Mouse (Mus musculus) left cerebral cortex, adult 2 months (tissue): Measurements from ENCODE around the gene Kif5a. TPM values are rescaled to one million over a fixed set of nuclear protein-coding genes. Genes with fewer than 3 reads are reported as not detected.
"Not testable (repeated sequence)": the region's sequence is repeated elsewhere in the genome, so short reads cannot be mapped to it uniquely, and the experiment has no call there.

Experiments
- DNase-seq, 2 experiments: peaks; one replicate each; pipeline ENCODE4 v3.0.0; 2021 to 2022; ENCODE audit warnings: low spot score in 2 of 2, mixed read lengths in 1 of 2; ENCODE audit errors: extremely low spot score in 1 of 2
- H3K27ac ChIP-seq: fragments of 200-600 bp; 2 replicates; pipeline ENCODE4 v1.8.1; 2022
- H3K4me3 ChIP-seq: fragments of 200-600 bp; 2 replicates; pipeline ENCODE4 v1.8.1; 2022
- CTCF ChIP-seq: fragments of 200-600 bp; IDR thresholded peaks from 2 replicates; pipeline ENCODE4 v1.8.1; 2022; ENCODE audit warnings: antibody characterized with exemption, mild to moderate bottlenecking, moderate library complexity
- intact Hi-C: fragments of 180-260 bp; cut with DNase I; formaldehyde crosslinking; loops from one replicate; pipeline ENCODE4 v1.15.1; 2025
- total RNA-seq, 2 experiments: library from RNA; stranded (reverse); gene quantifications; 2 replicates each; pipeline ENCODE4 v1.2.3; 2021

Gene Kif5a
- total RNA-seq, 2 experiments from 2014 or later, result 1,016 to 1,023 TPM

GRCm38 (mm10) chr10:127194428-127195327 lies 68.5 kb downstream of the Kif5a start:
- intact Hi-C loops, result no loop called here
- Histone ChIP-seq H3K27ac (peak overlapping the region; percentile 99), H3K4me3 (peak overlapping the region; percentile 69)
- no peak for DNase-seq
- TF ChIP-seq CTCF, result no peak

GRCm38 (mm10) chr10:127193011-127193410 lies 70.1 kb downstream of the Kif5a start:
- intact Hi-C loops, result no loop called here
- no peak for TF ChIP-seq CTCF
- Histone ChIP-seq H3K27ac (no peak overlapping the region), H3K4me3 (no peak overlapping the region)
- DNase-seq, result no peak

GRCm38 (mm10) chr10:127192057-127192328 lies 71.2 kb downstream of the Kif5a start:
- intact Hi-C loops, H3K4me3 ChIP-seq, DNase-seq, H3K27ac ChIP-seq: not testable (repeated sequence)

- DNase-seq, result no peak
- Histone ChIP-seq H3K4me3 (no peak overlapping the region), H3K27ac (peak overlapping the region; percentile 47; the same call in 1 of the 2 replicates)
- intact Hi-C loops, result loop anchor here (2.0 kb wide), 1 partner anchor 25 kb away; no protein-coding TSS in a partner anchor
- TF ChIP-seq CTCF, result no peak
Observed at GRCm38 (mm10) chr10:127191191-127192056, 71.7 kb downstream of the Kif5a start.

- no peak for TF ChIP-seq CTCF
- DNase-seq, result no peak
- peak overlapping the region; percentile 47; the same call in 1 of the 2 replicates for H3K27ac ChIP-seq
- H3K4me3 ChIP-seq, result no peak overlapping the region
- intact Hi-C loops, result loop anchor here (2.0 kb wide), 1 partner anchor 24 kb away; no protein-coding TSS in a partner anchor
Observed at GRCm38 (mm10) chr10:127190398-127191190, 72.6 kb downstream of the Kif5a start.

- TF ChIP-seq CTCF, result no peak
- H3K27ac ChIP-seq, result peak within 1 kb of the TSS; percentile 92
- intact Hi-C loops, result loop anchor here (2.0 kb wide), 2 partner anchors 23 to 37 kb away; no protein-coding TSS in a partner anchor
- DNase-seq, result no peak
- H3K4me3 ChIP-seq, result peak within 1 kb of the TSS; percentile 84
Observed at GRCm38 (mm10) chr10:127189651-127190381, 73.3 kb downstream of the Kif5a start, which contains the start of gene Arhgef25. Arhgef25 (minus strand) TSS chr10:127190083.

GRCm38 (mm10) chr10:127189116-127189650 lies 74.0 kb downstream of the Kif5a start:
- H3K27ac ChIP-seq, result peak overlapping the region; percentile 92
- H3K4me3 ChIP-seq, result peak overlapping the region; percentile 84
- intact Hi-C loops, result loop anchor here (2.0 kb wide), 1 partner anchor 38 kb away; no protein-coding TSS in a partner anchor
- TF ChIP-seq CTCF, result no peak
- no peak for DNase-seq

GRCm38 (mm10) chr10:127188465-127189115 lies 74.6 kb downstream of the Kif5a start:
- Histone ChIP-seq H3K27ac (peak overlapping the region; percentile 92), H3K4me3 (peak overlapping the region; percentile 84)
- no peak for TF ChIP-seq CTCF
- intact Hi-C loops, result loop anchor here (2.0 kb wide), 1 partner anchor 38 kb away; no protein-coding TSS in a partner anchor
- DNase-seq, result peak in 1 of 2 experiments; percentile 61

- Histone ChIP-seq H3K27ac (peak overlapping the region; percentile 92), H3K4me3 (peak overlapping the region; percentile 84)
- no peak for DNase-seq
- intact Hi-C loops, result loop anchor here (2.0 kb wide), 1 partner anchor 39 kb away; no protein-coding TSS in a partner anchor
- no peak for TF ChIP-seq CTCF
Observed at GRCm38 (mm10) chr10:127188079-127188453, 75.1 kb downstream of the Kif5a start.
